ENCODE assay signal across 8 mouse cellular contexts in the genomic region with DNA sequence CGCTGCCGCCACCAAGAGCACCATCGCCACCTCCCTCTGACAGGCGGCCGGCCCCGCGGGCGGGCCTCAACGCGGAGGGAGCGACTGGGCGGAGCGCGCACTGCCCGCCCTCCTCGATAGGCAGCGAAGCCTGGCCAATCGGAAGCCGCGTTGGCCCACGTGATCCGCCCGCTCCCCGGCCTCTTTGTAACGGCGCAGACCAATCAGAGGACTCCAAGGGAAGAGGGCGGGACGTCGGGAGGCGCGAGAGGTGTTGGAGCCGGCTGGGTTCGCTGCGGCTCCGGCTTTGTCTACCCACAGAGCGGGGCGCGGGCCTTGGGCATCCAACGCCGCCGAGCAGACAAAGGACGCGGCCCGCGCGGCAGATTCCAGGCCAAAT. TPM values are rescaled to one million over a fixed set of nuclear protein-coding genes. Genes with fewer than 3 reads are reported as not detected.
DNase-seq lines count a peak whose midpoint lies in the region; ATAC-seq and TF ChIP-seq lines count a peak whose summit lies in the region.

Gene Megf9, minus strand, starts transcription at position 105 of the 379 bp plus-strand sequence.

- ATAC-seq in activated CD4-positive, CD25-positive, alpha-beta regulatory T cell, adult 4 months = peak; percentile 99
- ATAC-seq in common myeloid progenitor, adult 5-6 weeks (replicated peaks; ENCODE audit: low read depth, poor library complexity, severe bottlenecking) = peak; percentile 91
- peak; percentile 99 for ATAC-seq in hindbrain, embryonic 16.5 days

- WGBS in hindbrain, embryonic 16.5 days = 1% methylated on average over 42 of the region's 46 CpGs

- no peaks in the 10 kb centered on the region for H3K9me3 ChIP-seq in hindbrain, embryonic 16.5 days (ENCODE audit: control insufficient read depth, low read length)

- H3K27me3 ChIP-seq in hindbrain, embryonic 16.5 days (replicated peaks; ENCODE audit: control insufficient read depth, insufficient read depth, low read length) = no peaks in the 10 kb centered on the region

- no peak for TF ChIP-seq CTCF in gastrocnemius, adult 2 months (IDR thresholded peaks at IDR 0.05)

- H3K4me3 ChIP-seq in gastrocnemius, adult 2 months = peak within 1 kb of the TSS; percentile 95
- peak within 1 kb of the TSS; percentile 61 for H3K4me3 ChIP-seq in hindbrain, embryonic 16.5 days (ENCODE audit: low read length)

- peak within 1 kb of the TSS; percentile 88 for H3K4me2 ChIP-seq in hindbrain, embryonic 16.5 days (ENCODE audit: low read length)

- H3K4me1 ChIP-seq in hindbrain, embryonic 16.5 days (ENCODE audit: control insufficient read depth, insufficient read depth, low read depth, low read length) = peaks cover 33% of the 10 kb centered on the region

- no peaks in the 10 kb centered on the region for H3K36me3 ChIP-seq in hindbrain, embryonic 16.5 days (ENCODE audit: control insufficient read depth, insufficient read depth, low read length)

- intact Hi-C loops in gastrocnemius, adult 2 months (cut with DNase I) = loop anchor here (5.0 kb wide), 1 partner anchor 83 kb away; no protein-coding TSS in a partner anchor

- DNase-seq in gastrocnemius, adult 2 months = peak; percentile 99
- peak; percentile 97 for DNase-seq in left cerebral cortex, adult 11 months (ENCODE audit: low spot score)
- peak; percentile 99 for DNase-seq in lung, postnatal 36 days
- peak; percentile 99 for DNase-seq in retina, embryonic 14.5 days (ENCODE audit: low spot score)
- DNase-seq in thymus, postnatal 36 days = peak; percentile 97 to 98

- H3K9ac ChIP-seq in hindbrain, embryonic 16.5 days (ENCODE audit: low read depth, low read length) = peak within 1 kb of the TSS; percentile 97

- H3K27ac ChIP-seq in gastrocnemius, adult 2 months = peak within 1 kb of the TSS; percentile 89
- peak within 1 kb of the TSS; percentile 99 for H3K27ac ChIP-seq in hindbrain, embryonic 16.5 days (ENCODE audit: low read depth, low read length)

RNA-seq across cellular contexts. Expression of gene Megf9, which starts in this region (rescaled TPM):
- polyA plus RNA-seq in activated CD4-positive, CD25-positive, alpha-beta regulatory T cell, adult 4 months (2017; shearing (Covaris generic)) = under 1 TPM; 0.66 to 0.81 TPM
- total RNA-seq in common myeloid progenitor, adult 5-6 weeks (2017) = 4.6 and 6.0 TPM in 2 replicates
- 1 to 10 TPM; 2.6 to 3.8 TPM for total RNA-seq in gastrocnemius, adult 2 months (2021)
- polyA plus RNA-seq in hindbrain, embryonic 16.5 days (2015; fragmentation: Nextera tagmentation; extraction: Ambion mirVana) = 22.4 and 25.6 TPM in 2 replicates

Comparison
In these comparisons a context has a peak if more than half of its experiments do, and no peak if none do; other contexts are left out.
1. Peak in every context shown above with its lines: DNase-seq, ATAC-seq, H3K4me3 ChIP-seq and H3K27ac ChIP-seq.
2. RNA of gene Megf9 (polyA plus RNA-seq): 22.4 to 25.6 TPM in hindbrain, embryonic 16.5 days; 0.66 to 0.81 TPM in activated CD4-positive, CD25-positive, alpha-beta regulatory T cell, adult 4 months; every median in the first group is over 10 times any median in the second.
3. Peak in ATAC-seq in activated CD4-positive, CD25-positive, alpha-beta regulatory T cell, adult 4 months; RNA of the gene not detected or under 1 TPM.